Mouse (Mus musculus): ENCODE data around the gene Them7.

DNA sequence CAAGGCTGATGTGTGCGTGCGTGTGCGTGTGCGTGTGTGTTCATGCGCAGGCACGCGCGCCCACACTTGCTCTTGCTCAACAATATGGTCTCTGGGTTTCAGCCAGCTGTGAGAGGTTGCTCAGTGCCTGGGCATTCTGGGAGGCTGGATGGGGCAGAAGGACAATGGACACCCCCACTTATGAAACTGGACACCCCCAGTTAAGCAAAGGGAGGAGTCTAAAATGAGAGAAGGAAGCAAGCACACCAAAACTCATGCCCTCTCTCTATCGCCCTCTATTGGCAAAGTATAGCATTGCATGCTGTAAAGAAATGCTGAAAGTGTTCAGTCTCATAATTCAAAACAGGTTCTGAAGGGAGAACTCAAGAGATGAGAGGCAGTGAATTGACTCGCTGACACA is 35.9 kb upstream of the Them7 start:
- peak; percentile 32; the same call in 1 of the 2 replicates for TF ChIP-seq CTCF (IDR thresholded peaks at IDR 0.05; ENCODE audit: extremely low read depth, insufficient read depth, low read length)
- TF ChIP-seq POLR2A (IDR thresholded peaks at IDR 0.05; ENCODE audit: extremely low read depth, insufficient read depth, low read length) = no peak

Data from cortical plate, adult 2 months (tissue).